Mouse (Mus musculus): ENCODE results near the gene Shmt1. TPM values are rescaled to one million over a fixed set of nuclear protein-coding genes. Genes with fewer than 3 reads are reported as not detected.
"Not testable (repeated sequence)": the region's sequence is repeated elsewhere in the genome, so short reads cannot be mapped to it uniquely, and the experiment has no call there.

The Shmt1 gene
- total RNA-seq (2022), result 100 to 1,000 TPM in 1 of 4 experiments, 10 to 100 TPM in 3; 38.4 to 111 (median 73.2) TPM

GRCm38 (mm10) chr11:60811618-60812017, at the start of gene Shmt1:
Shmt1 (minus strand) TSS chr11:60811718.
- DNase-seq, result not testable (repeated sequence)

- DNase-seq, result no peak
Measured at GRCm38 (mm10) chr11:60856587-60856986, 45.1 kb upstream of the Shmt1 start.

GRCm38 (mm10) chr11:60845415-60845814, 33.9 kb upstream of the Shmt1 start:
- DNase-seq, result no peak

GRCm38 (mm10) chr11:60843412-60843811, 31.9 kb upstream of the Shmt1 start:
- DNase-seq, result no peak

- DNase-seq, result no peak
Measured at GRCm38 (mm10) chr11:60841467-60842200, 30.1 kb upstream of the Shmt1 start.

GRCm38 (mm10) chr11:60837644-60838406, 26.3 kb upstream of the Shmt1 start:
- no peak for DNase-seq

- no peak for DNase-seq
Measured at GRCm38 (mm10) chr11:60836897-60837296, 25.4 kb upstream of the Shmt1 start.

GRCm38 (mm10) chr11:60830433-60831052, 19.0 kb upstream of the Shmt1 start, which contains the start of gene Dhrs7b:
Dhrs7b (plus strand) TSS chr11:60830631.
- DNase-seq, result peak; percentile 89

- no peak for DNase-seq
Measured at GRCm38 (mm10) chr11:60828903-60829302, 17.4 kb upstream of the Shmt1 start.

GRCm38 (mm10) chr11:60827241-60827945, 15.9 kb upstream of the Shmt1 start:
- no peak for DNase-seq

- no peak for DNase-seq
Measured at GRCm38 (mm10) chr11:60826700-60827099, 15.2 kb upstream of the Shmt1 start.

- no peak for DNase-seq
Measured at GRCm38 (mm10) chr11:60825191-60825590, 13.7 kb upstream of the Shmt1 start.

GRCm38 (mm10) chr11:60823771-60824170, 12.3 kb upstream of the Shmt1 start:
- no peak for DNase-seq

- DNase-seq, result no peak
Measured at GRCm38 (mm10) chr11:60816398-60816797, 4.9 kb upstream of the Shmt1 start.

GRCm38 (mm10) chr11:60811054-60811460, 461 bp downstream of the Shmt1 start:
- DNase-seq, result peak; percentile 97

- no peak for DNase-seq
Measured at GRCm38 (mm10) chr11:60810046-60810965, 1.2 kb downstream of the Shmt1 start.

- DNase-seq, result no peak
Measured at GRCm38 (mm10) chr11:60809546-60809945, 2.0 kb downstream of the Shmt1 start.

GRCm38 (mm10) chr11:60808286-60809070, 3.0 kb downstream of the Shmt1 start:
- peak; percentile 49 for DNase-seq

GRCm38 (mm10) chr11:60800892-60801291, 10.6 kb downstream of the Shmt1 start:
- no peak for DNase-seq

GRCm38 (mm10) chr11:60799977-60800376, 11.5 kb downstream of the Shmt1 start:
- DNase-seq, result no peak

GRCm38 (mm10) chr11:60796342-60796741, 15.2 kb downstream of the Shmt1 start:
- no peak for DNase-seq
